Mouse (Mus musculus) heart, postnatal 0 days (tissue): ENCODE measurements around the gene Proser1. TPM values are rescaled to one million over a fixed set of nuclear protein-coding genes. Genes with fewer than 3 reads are reported as not detected.

ENCODE experiments used
- ATAC-seq: fragments of 200-750 bp; cut with Nextera tagmentation; 2 replicates; pipeline ENCODE4 v1.8.0; 2017; ENCODE audit warnings: low read depth, moderate number of reproducible peaks, moderate library complexity; ENCODE audit not compliant: insufficient read depth
- DNase-seq: peaks from one replicate; pipeline ENCODE4 v3.0.0-alpha.2; 2016; ENCODE audit warnings: low spot score
- H3K27ac ChIP-seq: fragments of 300-500 bp; sonication (generic); 2 replicates; pipeline ENCODE4 v1.5.1; 2014; ENCODE audit warnings: low read depth, mild to moderate bottlenecking
- H3K27me3 ChIP-seq: fragments of 300-500 bp; sonication (generic); 2 replicates; pipeline ENCODE4 v1.6.1; 2014; ENCODE audit warnings: low read length, mixed read lengths; ENCODE audit not compliant: control insufficient read depth, insufficient read depth
- H3K36me3 ChIP-seq: fragments of 300-500 bp; sonication (generic); replicated peaks from 2 replicates; pipeline ENCODE4 v1.6.1; 2014; ENCODE audit warnings: low read length, mixed read lengths; ENCODE audit not compliant: control insufficient read depth, insufficient read depth
- H3K4me1 ChIP-seq: fragments of 300-500 bp; sonication (generic); 2 replicates; pipeline ENCODE4 v1.6.1; 2014; ENCODE audit warnings: antibody characterized with exemption; ENCODE audit not compliant: control insufficient read depth, insufficient read depth
- H3K4me2 ChIP-seq: fragments of 300-500 bp; sonication (generic); 2 replicates; pipeline ENCODE4 v1.6.1; 2014; ENCODE audit warnings: low read depth, mild to moderate bottlenecking, low read length, moderate library complexity
- H3K4me3 ChIP-seq: fragments of 300-500 bp; sonication (generic); 2 replicates; pipeline ENCODE4 v1.5.1; 2014; ENCODE audit warnings: low read depth, low read length
- H3K9ac ChIP-seq: fragments of 300-500 bp; sonication (generic); replicated peaks from 2 replicates; pipeline ENCODE4 v1.6.1; 2014; ENCODE audit warnings: low read depth, low read length, mixed read lengths
- H3K9me3 ChIP-seq: fragments of 300-500 bp; sonication (generic); replicated peaks from 2 replicates; pipeline ENCODE4 v1.6.1; 2016; ENCODE audit warnings: low read length; ENCODE audit not compliant: control insufficient read depth
- CTCF ChIP-seq: IDR thresholded peaks from 2 replicates; pipeline ENCODE4 v1.5.1; 2016; ENCODE audit warnings: antibody characterized with exemption, control low read depth, low read depth
- EP300 ChIP-seq: IDR thresholded peaks from 2 replicates; pipeline ENCODE4 v1.6.1; 2016; ENCODE audit warnings: antibody characterized with exemption, low read depth
- WGBS: fragments of 180-500 bp; shearing (Covaris S2); extraction: QIAGEN DNeasy Blood & Tissue Kit; methylation state at CpG from one replicate; pipeline ENCODE4 v1.1.7; 2014; 5-methylcytosine and 5-hydroxymethylcytosine counted together
- polyA plus RNA-seq: library from polyadenylated mRNA; unstranded; fragments of >200 nt; fragmentation: Nextera tagmentation; extraction: Ambion mirVana; gene quantifications from 2 replicates; pipeline ENCODE4 v1.2.1, GENCODE M21; 2015
- total RNA-seq: library from RNA; depleted of rRNA; stranded (reverse); fragments of >200 nt; gene quantifications from 2 replicates; pipeline ENCODE4 v1.2.3, GENCODE M21; 2014; ENCODE audit warnings: low replicate concordance

Gene Proser1
- total and polyA plus RNA-seq, 2 experiments from 2014 or later: 4.3 to 8.2 TPM

- no peak for ATAC-seq
- H3K4me2 ChIP-seq: peak overlapping the region; percentile 15; the same call in 1 of the 2 replicates
Observed at GRCm38 (mm10) chr3:53466481-53466880, 3.0 kb downstream of the Proser1 start.

GRCm38 (mm10) chr3:53467356-53467755 lies 3.9 kb downstream of the Proser1 start:
- H3K4me2 ChIP-seq: no peak overlapping the region
- H3K9ac ChIP-seq: no peak overlapping the region
- TF ChIP-seq CTCF (no peak), EP300 (no peak)
- ATAC-seq (no peak), DNase-seq (no peak)
- no peak overlapping the region for H3K4me3 ChIP-seq
- WGBS: 55% methylated on average over 5 of the region's 5 CpGs
- no peaks in the 10 kb centered on the region for H3K27me3 ChIP-seq
- peaks cover 26% of the 10 kb centered on the region for H3K4me1 ChIP-seq
- H3K36me3 ChIP-seq: peaks cover 26% of the 10 kb centered on the region
- no peak overlapping the region for H3K27ac ChIP-seq
- H3K9me3 ChIP-seq: no peaks in the 10 kb centered on the region

More at GRCm38 (mm10) chr3:53466481-53466880, 3.0 kb downstream of the Proser1 start:
- 66% methylated on average over 9 of the region's 9 CpGs for WGBS
- DNase-seq: no peak
- Histone ChIP-seq H3K9me3 (no peaks in the 10 kb centered on the region), H3K27ac (no peak overlapping the region), H3K4me3 (no peak overlapping the region), H3K4me1 (peaks cover 26% of the 10 kb centered on the region), H3K9ac (no peak overlapping the region), H3K27me3 (no peaks in the 10 kb centered on the region), H3K36me3 (peaks cover 18% of the 10 kb centered on the region)
- no peak for TF ChIP-seq EP300
- no peak for TF ChIP-seq CTCF

- H3K9me3 ChIP-seq: no peaks in the 10 kb centered on the region
- no peak overlapping the region for H3K27ac ChIP-seq
- ATAC-seq: no peak
- H3K4me2 ChIP-seq: no peak overlapping the region
- WGBS: 86% methylated on average over 5 of the region's 5 CpGs
- no peak overlapping the region for H3K9ac ChIP-seq
- H3K27me3 ChIP-seq: no peaks in the 10 kb centered on the region
- H3K4me1 ChIP-seq: peaks cover 26% of the 10 kb centered on the region
- DNase-seq: no peak
- H3K36me3 ChIP-seq: peaks cover 49% of the 10 kb centered on the region
- TF ChIP-seq EP300: no peak
- H3K4me3 ChIP-seq: no peak overlapping the region
Observed at GRCm38 (mm10) chr3:53469650-53470049, 6.2 kb downstream of the Proser1 start.

- DNase-seq (no peak), ATAC-seq (no peak)
- Histone ChIP-seq H3K9me3 (no peaks in the 10 kb centered on the region), H3K4me2 (no peak overlapping the region), H3K36me3 (peaks cover 71% of the 10 kb centered on the region), H3K27ac (no peak overlapping the region), H3K9ac (no peak overlapping the region), H3K4me3 (no peak overlapping the region), H3K4me1 (peaks cover 8% of the 10 kb centered on the region; the same call in 1 of the 2 replicates), H3K27me3 (no peaks in the 10 kb centered on the region)
- TF ChIP-seq CTCF (no peak), EP300 (no peak)
- WGBS: 94% methylated on average over 5 of the region's 5 CpGs
Observed at GRCm38 (mm10) chr3:53472061-53472460, 8.6 kb downstream of the Proser1 start.

- H3K4me1 ChIP-seq: no peaks in the 10 kb centered on the region
- no peak overlapping the region for H3K4me2 ChIP-seq
- ATAC-seq (no peak), DNase-seq (no peak)
- H3K9ac ChIP-seq: no peak overlapping the region
- WGBS: 67% methylated on average over 4 of the region's 4 CpGs
- H3K9me3 ChIP-seq: no peaks in the 10 kb centered on the region
- TF ChIP-seq EP300 (no peak), CTCF (no peak)
- H3K27ac ChIP-seq: no peak overlapping the region
- no peaks in the 10 kb centered on the region for H3K27me3 ChIP-seq
- peaks cover 89% of the 10 kb centered on the region for H3K36me3 ChIP-seq
- H3K4me3 ChIP-seq: no peak overlapping the region
Observed at GRCm38 (mm10) chr3:53474179-53474578, 10.7 kb downstream of the Proser1 start.

- ATAC-seq (peak; percentile 58; the same call in 1 of the 2 replicates), DNase-seq (peak; percentile 42)
- TF ChIP-seq CTCF (peak; percentile 71), EP300 (no peak)
- no peaks in the 10 kb centered on the region for H3K9me3 ChIP-seq
- no peak overlapping the region for H3K27ac ChIP-seq
- H3K36me3 ChIP-seq: peaks cover 97% of the 10 kb centered on the region
- no peaks in the 10 kb centered on the region for H3K4me1 ChIP-seq
- H3K9ac ChIP-seq: no peak overlapping the region
- H3K4me2 ChIP-seq: no peak overlapping the region
- H3K4me3 ChIP-seq: no peak overlapping the region
- H3K27me3 ChIP-seq: no peaks in the 10 kb centered on the region
- 44% methylated on average over 6 of the region's 6 CpGs for WGBS
Observed at GRCm38 (mm10) chr3:53475889-53476288, 12.4 kb downstream of the Proser1 start.
